Mouse (Mus musculus) thymus, adult 2 months (tissue): Measurements from ENCODE around the gene E2f8.

Experiments
- CTCF ChIP-seq: fragments of 200-500 bp; IDR thresholded peaks from 2 replicates; pipeline ENCODE4 v1.5.1; 2012; ENCODE audit warnings: mild to moderate bottlenecking, control low read depth, low read length, moderate library complexity, borderline replicate concordance; ENCODE audit not compliant: control insufficient read depth, poor library complexity, insufficient read depth; ENCODE audit errors: extremely low read depth
- POLR2A ChIP-seq: fragments of 200-500 bp; IDR thresholded peaks from 2 replicates; pipeline ENCODE4 v1.6.1; 2012; ENCODE audit warnings: mild to moderate bottlenecking, low read length, control low read depth, moderate library complexity; ENCODE audit not compliant: control insufficient read depth, poor library complexity, insufficient read depth; ENCODE audit errors: extremely low read depth

- TF ChIP-seq CTCF (no peak), POLR2A (no peak)
Observed at GRCm38 (mm10) chr7:48836949-48837348, 44.4 kb downstream of the E2f8 start.
